Mouse (Mus musculus): ENCODE data around the gene Jakmip3. TPM values are rescaled to one million over a fixed set of nuclear protein-coding genes. Genes with fewer than 3 reads are reported as not detected.

The Jakmip3 gene
- polyA plus RNA-seq, 1 experiment = not detected

- TF ChIP-seq CTCF (IDR thresholded peaks at IDR 0.05; ENCODE audit: control insufficient read depth, insufficient read depth, low read length) (no peak), POLR2A (IDR thresholded peaks at IDR 0.05; ENCODE audit: borderline replicate concordance, control insufficient read depth, low read depth, low read length) (no peak)
- Histone ChIP-seq H3K27ac (ENCODE audit: control insufficient read depth, insufficient read depth, low read depth, low read length, poor library complexity) (no peak overlapping the region), H3K4me1 (ENCODE audit: control insufficient read depth, insufficient read depth, low read length) (no peaks in the 10 kb centered on the region), H3K4me3 (replicated peaks; ENCODE audit: control insufficient read depth, low read depth, low read length) (no peak overlapping the region)
- WGBS = 75% methylated on average over 6 of the region's 6 CpGs
These were observed 155.9 kb downstream of the Jakmip3 start for GRCm38 (mm10) chr7:139096399-139096798.

- Histone ChIP-seq H3K4me3 (replicated peaks; ENCODE audit: control insufficient read depth, low read depth, low read length) (no peak overlapping the region), H3K4me1 (ENCODE audit: control insufficient read depth, insufficient read depth, low read length) (no peaks in the 10 kb centered on the region), H3K27ac (ENCODE audit: control insufficient read depth, insufficient read depth, low read depth, low read length, poor library complexity) (no peak overlapping the region)
- 66% methylated on average over 12 of the region's 12 CpGs for WGBS
- TF ChIP-seq POLR2A (IDR thresholded peaks at IDR 0.05; ENCODE audit: borderline replicate concordance, control insufficient read depth, low read depth, low read length) (no peak), CTCF (IDR thresholded peaks at IDR 0.05; ENCODE audit: control insufficient read depth, insufficient read depth, low read length) (no peak)
These were observed 160.1 kb downstream of the Jakmip3 start for GRCm38 (mm10) chr7:139100531-139101095.

GRCm38 (mm10) chr7:139101286-139101804, 160.8 kb downstream of the Jakmip3 start:
- WGBS = 75% methylated on average over 10 of the region's 10 CpGs
- H3K4me3 ChIP-seq (replicated peaks; ENCODE audit: control insufficient read depth, low read depth, low read length) = no peak overlapping the region
- TF ChIP-seq CTCF (IDR thresholded peaks at IDR 0.05; ENCODE audit: control insufficient read depth, insufficient read depth, low read length) (no peak), POLR2A (IDR thresholded peaks at IDR 0.05; ENCODE audit: borderline replicate concordance, control insufficient read depth, low read depth, low read length) (no peak)
- no peak overlapping the region for H3K27ac ChIP-seq (ENCODE audit: control insufficient read depth, insufficient read depth, low read depth, low read length, poor library complexity)
- H3K4me1 ChIP-seq (ENCODE audit: control insufficient read depth, insufficient read depth, low read length) = no peaks in the 10 kb centered on the region

- H3K27ac ChIP-seq (ENCODE audit: control insufficient read depth, insufficient read depth, low read depth, low read length, poor library complexity) = no peak overlapping the region
- 70% methylated on average over 3 of the region's 3 CpGs for WGBS
- no peak overlapping the region for H3K4me3 ChIP-seq (replicated peaks; ENCODE audit: control insufficient read depth, low read depth, low read length)
- no peaks in the 10 kb centered on the region for H3K4me1 ChIP-seq (ENCODE audit: control insufficient read depth, insufficient read depth, low read length)
- no peak for TF ChIP-seq CTCF (IDR thresholded peaks at IDR 0.05; ENCODE audit: control insufficient read depth, insufficient read depth, low read length)
- TF ChIP-seq POLR2A (IDR thresholded peaks at IDR 0.05; ENCODE audit: borderline replicate concordance, control insufficient read depth, low read depth, low read length) = no peak
These were observed 161.3 kb downstream of the Jakmip3 start for GRCm38 (mm10) chr7:139101826-139102225.

- no peak overlapping the region for H3K4me3 ChIP-seq (replicated peaks; ENCODE audit: control insufficient read depth, low read depth, low read length)
- whole genome bisulfite sequencing = 64% methylated on average over 10 of the region's 10 CpGs
These were observed 163.4 kb downstream of the Jakmip3 start for GRCm38 (mm10) chr7:139103960-139104381.

GRCm38 (mm10) chr7:139105076-139105475, 164.5 kb downstream of the Jakmip3 start:
- no peak overlapping the region for H3K4me3 ChIP-seq (replicated peaks; ENCODE audit: control insufficient read depth, low read depth, low read length)
- WGBS = 72% methylated on average over 5 of the region's 5 CpGs
- no peaks in the 10 kb centered on the region for H3K4me1 ChIP-seq (ENCODE audit: control insufficient read depth, insufficient read depth, low read length)
- H3K27ac ChIP-seq (ENCODE audit: control insufficient read depth, insufficient read depth, low read depth, low read length, poor library complexity) = no peak overlapping the region
- TF ChIP-seq POLR2A (IDR thresholded peaks at IDR 0.05; ENCODE audit: borderline replicate concordance, control insufficient read depth, low read depth, low read length) (no peak), CTCF (IDR thresholded peaks at IDR 0.05; ENCODE audit: control insufficient read depth, insufficient read depth, low read length) (no peak)

More at GRCm38 (mm10) chr7:139103960-139104381, 163.4 kb downstream of the Jakmip3 start:
- no peak for TF ChIP-seq POLR2A (IDR thresholded peaks at IDR 0.05; ENCODE audit: borderline replicate concordance, control insufficient read depth, low read depth, low read length)
- no peak for TF ChIP-seq CTCF (IDR thresholded peaks at IDR 0.05; ENCODE audit: control insufficient read depth, insufficient read depth, low read length)
- no peaks in the 10 kb centered on the region for H3K4me1 ChIP-seq (ENCODE audit: control insufficient read depth, insufficient read depth, low read length)
- no peak overlapping the region for H3K27ac ChIP-seq (ENCODE audit: control insufficient read depth, insufficient read depth, low read depth, low read length, poor library complexity)

GRCm38 (mm10) chr7:139105705-139106104, 165.2 kb downstream of the Jakmip3 start:
- Histone ChIP-seq H3K4me3 (replicated peaks; ENCODE audit: control insufficient read depth, low read depth, low read length) (no peak overlapping the region), H3K27ac (ENCODE audit: control insufficient read depth, insufficient read depth, low read depth, low read length, poor library complexity) (no peak overlapping the region), H3K4me1 (ENCODE audit: control insufficient read depth, insufficient read depth, low read length) (no peaks in the 10 kb centered on the region)
- WGBS = 79% methylated on average over 7 of the region's 7 CpGs
- TF ChIP-seq CTCF (IDR thresholded peaks at IDR 0.05; ENCODE audit: control insufficient read depth, insufficient read depth, low read length) (no peak), POLR2A (IDR thresholded peaks at IDR 0.05; ENCODE audit: borderline replicate concordance, control insufficient read depth, low read depth, low read length) (no peak)

GRCm38 (mm10) chr7:139107908-139108650, 167.5 kb downstream of the Jakmip3 start:
- Histone ChIP-seq H3K4me1 (ENCODE audit: control insufficient read depth, insufficient read depth, low read length) (no peaks in the 10 kb centered on the region), H3K4me3 (replicated peaks; ENCODE audit: control insufficient read depth, low read depth, low read length) (no peak overlapping the region), H3K27ac (ENCODE audit: control insufficient read depth, insufficient read depth, low read depth, low read length, poor library complexity) (no peak overlapping the region)
- 84% methylated on average over 9 of the region's 9 CpGs for WGBS
- no peak for TF ChIP-seq POLR2A (IDR thresholded peaks at IDR 0.05; ENCODE audit: borderline replicate concordance, control insufficient read depth, low read depth, low read length)
- no peak for TF ChIP-seq CTCF (IDR thresholded peaks at IDR 0.05; ENCODE audit: control insufficient read depth, insufficient read depth, low read length)

Measured in bone marrow, adult 2 months (tissue).